Mouse (Mus musculus) limb, embryonic 11.5 days (tissue): Measurements from ENCODE around the gene Polr2h. TPM values are rescaled to one million over a fixed set of nuclear protein-coding genes. Genes with fewer than 3 reads are reported as not detected.

Experiments used
- ATAC-seq: fragments of 200-750 bp; cut with Nextera tagmentation; 2 replicates; pipeline ENCODE4 v1.8.0; 2017; ENCODE audit warnings: low read depth; ENCODE audit not compliant: insufficient number of reproducible peaks, low FRiP score, low TSS enrichment
- DNase-seq: peaks from one replicate; pipeline ENCODE4 v3.0.0-alpha.2; 2015; ENCODE audit warnings: low spot score
- H3K27ac ChIP-seq: fragments of 300-500 bp; sonication (generic); replicated peaks from 2 replicates; pipeline ENCODE4 v1.5.1; 2014; ENCODE audit warnings: low read depth, mild to moderate bottlenecking, low read length
- H3K27me3 ChIP-seq: fragments of 300-500 bp; sonication (generic); 2 replicates; pipeline ENCODE4 v1.6.1; 2014; ENCODE audit warnings: mild to moderate bottlenecking, low read length, mixed read lengths; ENCODE audit not compliant: control insufficient read depth, insufficient read depth
- H3K36me3 ChIP-seq: fragments of 300-500 bp; sonication (generic); 2 replicates; pipeline ENCODE4 v1.6.1; 2014; ENCODE audit warnings: mild to moderate bottlenecking, low read length, moderate library complexity, mixed read lengths; ENCODE audit not compliant: control insufficient read depth, insufficient read depth
- H3K4me1 ChIP-seq: fragments of 300-500 bp; sonication (generic); 2 replicates; pipeline ENCODE4 v1.6.1; 2014; ENCODE audit warnings: low read length, mixed read lengths; ENCODE audit not compliant: control insufficient read depth, insufficient read depth
- H3K4me2 ChIP-seq: fragments of 300-500 bp; sonication (generic); 2 replicates; pipeline ENCODE4 v1.6.1; 2014; ENCODE audit warnings: low read depth, mild to moderate bottlenecking, moderate library complexity; ENCODE audit not compliant: severe bottlenecking
- H3K4me3 ChIP-seq: fragments of 300-500 bp; sonication (generic); 2 replicates; pipeline ENCODE4 v1.5.1; 2014; ENCODE audit warnings: low read depth, low read length
- H3K9ac ChIP-seq: fragments of 300-500 bp; sonication (generic); 2 replicates; pipeline ENCODE4 v1.6.1; 2014; ENCODE audit warnings: mild to moderate bottlenecking, low read length
- H3K9me3 ChIP-seq: fragments of 300-500 bp; sonication (generic); 2 replicates; pipeline ENCODE4 v1.6.1; 2016; ENCODE audit warnings: low read length; ENCODE audit not compliant: control insufficient read depth
- WGBS: fragments of 180-500 bp; shearing (Covaris S2); extraction: QIAGEN DNeasy Blood & Tissue Kit; methylation state at CpG from one replicate; pipeline ENCODE4 v1.1.7; 2014; 5-methylcytosine and 5-hydroxymethylcytosine counted together
- polyA plus RNA-seq: library from polyadenylated mRNA; unstranded; fragments of >200 nt; fragmentation: Nextera tagmentation; extraction: Ambion mirVana; gene quantifications from 2 replicates; pipeline ENCODE4 v1.2.1, GENCODE M21; 2014

Polr2h gene
- polyA plus RNA-seq, 1 experiment from 2014 or later = 140 TPM

- H3K4me1 ChIP-seq = no peaks in the 10 kb centered on the region
- H3K27me3 ChIP-seq = no peaks in the 10 kb centered on the region
- WGBS = 95% methylated on average over 5 of the region's 5 CpGs
- H3K9ac ChIP-seq = no peak overlapping the region
- no peaks in the 10 kb centered on the region for H3K36me3 ChIP-seq
- H3K4me2 ChIP-seq = no peak overlapping the region
- H3K4me3 ChIP-seq = no peak overlapping the region
- no peak overlapping the region for H3K27ac ChIP-seq
- no peaks in the 10 kb centered on the region for H3K9me3 ChIP-seq
- DNase-seq (no peak), ATAC-seq (no peak)
Measured at GRCm38 (mm10) chr16:20756052-20756451, 38.6 kb downstream of the Polr2h start.

- Histone ChIP-seq H3K4me2 (no peak overlapping the region), H3K4me3 (no peak overlapping the region), H3K4me1 (no peaks in the 10 kb centered on the region), H3K27ac (no peak overlapping the region), H3K9me3 (no peaks in the 10 kb centered on the region), H3K36me3 (no peaks in the 10 kb centered on the region), H3K9ac (no peak overlapping the region), H3K27me3 (no peaks in the 10 kb centered on the region)
- 75% methylated on average over 1 of the region's 1 CpGs for WGBS
- ATAC-seq = no peak
- DNase-seq = no peak
Measured at GRCm38 (mm10) chr16:20757385-20757784, 39.9 kb downstream of the Polr2h start.

- no peak overlapping the region for H3K27ac ChIP-seq
- H3K36me3 ChIP-seq = no peaks in the 10 kb centered on the region
- no peak overlapping the region for H3K4me2 ChIP-seq
- H3K4me1 ChIP-seq = no peaks in the 10 kb centered on the region
- no peaks in the 10 kb centered on the region for H3K9me3 ChIP-seq
- WGBS = 11% methylated on average over 3 of the region's 3 CpGs
- H3K27me3 ChIP-seq = no peaks in the 10 kb centered on the region
- ATAC-seq = no peak
- H3K9ac ChIP-seq = no peak overlapping the region
- peak; percentile 60 for DNase-seq
- no peak overlapping the region for H3K4me3 ChIP-seq
Measured at GRCm38 (mm10) chr16:20761681-20762080, 44.2 kb downstream of the Polr2h start.

- no peaks in the 10 kb centered on the region for H3K4me1 ChIP-seq
Measured at GRCm38 (mm10) chr16:20765244-20765643, 47.8 kb downstream of the Polr2h start.

More at GRCm38 (mm10) chr16:20765244-20765643, 47.8 kb downstream of the Polr2h start:
- no peak for ATAC-seq
- no peak overlapping the region for H3K27ac ChIP-seq
- no peaks in the 10 kb centered on the region for H3K36me3 ChIP-seq
- no peaks in the 10 kb centered on the region for H3K9me3 ChIP-seq
- whole genome bisulfite sequencing = 51% methylated on average over 9 of the region's 9 CpGs
- H3K4me3 ChIP-seq = no peak overlapping the region
- H3K4me2 ChIP-seq = no peak overlapping the region
- DNase-seq = peak; percentile 75
- H3K27me3 ChIP-seq = no peaks in the 10 kb centered on the region
- no peak overlapping the region for H3K9ac ChIP-seq

Other genes with a start within 250 kb of the Polr2h start
- gene Eif2b5, start 218.8 kb upstream of the Polr2h start, polyA plus RNA-seq = 143 and 151 TPM in 2 replicates
- gene Dvl3, start 200.7 kb upstream of the Polr2h start, polyA plus RNA-seq = 40.4 and 46.2 TPM in 2 replicates
- gene Ap2m1, start 182.2 kb upstream of the Polr2h start, polyA plus RNA-seq = 597 and 631 TPM in 2 replicates
- gene Abcf3, start 169.1 kb upstream of the Polr2h start, polyA plus RNA-seq = 51.4 and 52.6 TPM in 2 replicates
- gene Vwa5b2, start 128.2 kb upstream of the Polr2h start, polyA plus RNA-seq = 0.23 and 0.55 TPM in 2 replicates
- gene Eef1akmt4, start 106.1 kb upstream of the Polr2h start, polyA plus RNA-seq = 33.8 and 42.1 TPM in 2 replicates
- not detected in 2 replicates for gene Gm49333, start 106.1 kb upstream of the Polr2h start, polyA plus RNA-seq
- 53.4 and 55.4 TPM in 2 replicates for gene Alg3, start 105.9 kb upstream of the Polr2h start, polyA plus RNA-seq
- 0.87 and 1.2 TPM in 2 replicates for gene Camk2n2, start 96.4 kb upstream of the Polr2h start, polyA plus RNA-seq
- 3.0 and 3.4 TPM in 2 replicates for gene Ece2, start 87.8 kb upstream of the Polr2h start, polyA plus RNA-seq
- gene Psmd2, start 66.0 kb upstream of the Polr2h start, polyA plus RNA-seq = 480 and 491 TPM in 2 replicates
- gene Eif4g1, start 49.4 kb upstream of the Polr2h start, polyA plus RNA-seq = 170 and 190 TPM in 2 replicates
- gene Fam131a, start 24.4 kb upstream of the Polr2h start, polyA plus RNA-seq = 3.5 and 4.1 TPM in 2 replicates
- gene Clcn2, start 81 bp downstream of the Polr2h start, polyA plus RNA-seq = 21.0 and 23.1 TPM in 2 replicates
- gene Chrd, start 15.5 kb downstream of the Polr2h start, polyA plus RNA-seq = 2.0 and 3.4 TPM in 2 replicates
- 0.28 and 0.71 TPM in 2 replicates for gene Thpo, start 16.8 kb downstream of the Polr2h start, polyA plus RNA-seq